Mouse (Mus musculus): ENCODE measurements around the gene Dyrk1a. TPM values are rescaled to one million over a fixed set of nuclear protein-coding genes. Genes with fewer than 3 reads are reported as not detected.
A peak's percentile ranks its signal among the peaks of the same experiment; 100 is the strongest.

Dyrk1a gene
- polyA plus RNA-seq, 1 experiment from 2014 or later: 9.5 TPM

DNA sequence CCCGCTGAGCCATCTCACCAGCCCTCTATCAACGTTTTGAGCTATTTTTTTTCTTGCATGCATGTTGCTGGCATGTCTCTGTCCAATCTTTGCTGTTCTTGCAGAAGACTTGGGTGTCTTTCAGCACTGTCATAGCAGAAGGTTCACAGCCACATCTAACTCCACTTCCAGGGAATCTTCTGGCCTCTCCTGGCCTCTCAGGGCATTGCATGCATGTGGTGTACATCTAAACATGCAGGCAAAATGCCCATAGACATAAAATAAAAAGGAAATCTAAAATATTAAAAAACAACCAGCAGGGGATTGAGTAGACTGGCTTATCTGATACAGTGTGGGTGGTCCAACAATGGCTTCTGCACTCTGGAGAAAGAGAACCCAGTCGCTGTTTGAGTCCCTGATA is 165.7 kb downstream of the Dyrk1a start:
- no peak overlapping the region for H3K4me3 ChIP-seq
- no peaks in the 10 kb centered on the region for H3K36me3 ChIP-seq
- no peak for ATAC-seq (ENCODE audit: low read depth)
- H3K4me2 ChIP-seq: no peak overlapping the region
- H3K9me3 ChIP-seq: no peaks in the 10 kb centered on the region
- no peak overlapping the region for H3K27ac ChIP-seq (replicated peaks)
- peaks cover 8% of the 10 kb centered on the region for H3K4me1 ChIP-seq (replicated peaks)
- no peaks in the 10 kb centered on the region for H3K27me3 ChIP-seq
- H3K9ac ChIP-seq: no peak overlapping the region
- WGBS: 68% methylated on average over 3 of the region's 3 CpGs

- Histone ChIP-seq H3K27ac (replicated peaks) (no peak overlapping the region), H3K4me1 (replicated peaks) (peaks cover 8% of the 10 kb centered on the region), H3K9ac (no peak overlapping the region), H3K4me2 (no peak overlapping the region), H3K4me3 (no peak overlapping the region), H3K36me3 (no peaks in the 10 kb centered on the region), H3K27me3 (no peaks in the 10 kb centered on the region), H3K9me3 (no peaks in the 10 kb centered on the region)
- WGBS: 88% methylated on average over 8 of the region's 8 CpGs
- no peak for ATAC-seq (ENCODE audit: low read depth)
Observed at GRCm38 (mm10) chr16:94736462-94737358, 166.9 kb downstream of the Dyrk1a start.

DNA sequence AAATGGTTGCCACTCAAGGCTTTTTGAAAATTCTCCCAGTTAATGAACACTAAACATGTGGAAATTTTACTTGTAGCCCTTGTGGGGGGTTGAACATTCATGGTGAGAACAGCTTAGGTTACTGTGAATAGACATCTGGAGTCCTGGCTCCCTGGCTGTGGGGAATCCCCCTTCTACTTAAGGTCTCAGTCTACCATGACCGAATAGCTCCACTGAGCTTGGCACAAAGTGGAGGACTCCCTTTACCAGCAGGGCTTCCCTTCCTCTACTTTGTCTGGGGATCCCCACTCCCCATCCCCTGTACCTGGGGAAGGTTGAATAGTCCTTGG is 167.5 kb downstream of the Dyrk1a start:
- H3K9me3 ChIP-seq: no peaks in the 10 kb centered on the region
- H3K4me1 ChIP-seq (replicated peaks): peaks cover 8% of the 10 kb centered on the region
- no peak for ATAC-seq (ENCODE audit: low read depth)
- no peak overlapping the region for H3K4me2 ChIP-seq
- H3K9ac ChIP-seq: no peak overlapping the region
- no peak overlapping the region for H3K4me3 ChIP-seq
- H3K27ac ChIP-seq (replicated peaks): no peak overlapping the region
- no peaks in the 10 kb centered on the region for H3K27me3 ChIP-seq
- WGBS: 88% methylated on average over 1 of the region's 1 CpGs
- no peaks in the 10 kb centered on the region for H3K36me3 ChIP-seq

DNA sequence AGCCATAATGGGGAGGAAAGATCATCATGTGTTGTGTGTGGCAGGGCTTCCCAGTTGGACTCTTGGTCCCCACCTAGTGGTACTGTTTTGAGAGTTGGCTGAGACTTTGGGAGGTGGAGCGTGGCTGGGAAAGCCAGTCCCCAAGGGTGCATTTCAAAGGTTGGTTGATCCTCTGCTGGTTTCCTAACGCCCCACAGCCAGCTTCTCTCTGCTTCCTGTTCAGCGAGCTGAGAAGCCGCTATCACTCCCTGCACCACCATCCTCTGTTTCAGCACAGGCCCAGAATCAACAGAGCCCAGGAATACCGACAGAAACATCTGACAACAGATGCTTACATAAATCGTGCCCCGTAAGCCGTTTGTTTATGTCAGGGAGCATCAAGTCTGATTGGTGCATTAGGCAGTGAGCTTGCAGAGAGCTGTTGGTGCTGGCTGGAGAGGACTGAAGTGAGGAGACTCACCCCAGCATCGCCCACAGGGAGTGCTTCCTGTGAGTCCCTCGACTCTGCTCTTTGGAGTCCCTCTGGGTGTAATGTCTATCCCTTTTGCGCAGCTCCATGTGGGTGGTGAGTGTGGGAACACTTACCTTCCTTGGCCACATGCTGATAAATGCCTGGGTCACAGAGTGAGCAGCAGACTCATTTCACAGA is 174.2 kb downstream of the Dyrk1a start:
- 6% methylated on average over 11 of the region's 11 CpGs for WGBS
- Histone ChIP-seq H3K27ac (replicated peaks) (no peak overlapping the region), H3K4me2 (peak overlapping the region; percentile 32), H3K4me3 (0 out of 2 replicates have a peak overlapping the region, but pooled peaks have one; percentile 13), H3K9ac (no peak overlapping the region), H3K27me3 (no peaks in the 10 kb centered on the region), H3K9me3 (no peaks in the 10 kb centered on the region), H3K36me3 (no peaks in the 10 kb centered on the region), H3K4me1 (replicated peaks) (peaks cover 12% of the 10 kb centered on the region; the same call in 1 of the 2 replicates)
- ATAC-seq (ENCODE audit: low read depth): peak; percentile 47; the same call in 1 of the 2 replicates

GRCm38 (mm10) chr16:94745016-94745415 is 175.2 kb downstream of the Dyrk1a start:
- 70% methylated on average over 9 of the region's 9 CpGs for WGBS
- H3K4me2 ChIP-seq: no peak overlapping the region
- H3K4me1 ChIP-seq (replicated peaks): peaks cover 12% of the 10 kb centered on the region; the same call in 1 of the 2 replicates
- no peaks in the 10 kb centered on the region for H3K27me3 ChIP-seq
- no peak overlapping the region for H3K4me3 ChIP-seq
- H3K27ac ChIP-seq (replicated peaks): no peak overlapping the region
- ATAC-seq (ENCODE audit: low read depth): no peak
- no peaks in the 10 kb centered on the region for H3K9me3 ChIP-seq
- no peaks in the 10 kb centered on the region for H3K36me3 ChIP-seq
- no peak overlapping the region for H3K9ac ChIP-seq

Other genes starting within 250 kb of the Dyrk1a start
- gene Ripply3, start 241.6 kb upstream of the Dyrk1a start, polyA plus RNA-seq (2015; fragmentation: Nextera tagmentation; extraction: Ambion mirVana): 2.3 and 2.6 TPM in 2 replicates
- 749 and 805 TPM in 2 replicates for gene Ttc3, start 199.4 kb upstream of the Dyrk1a start, polyA plus RNA-seq (2015; fragmentation: Nextera tagmentation; extraction: Ambion mirVana)
- gene Pigp, start 198.2 kb upstream of the Dyrk1a start, polyA plus RNA-seq (2015; fragmentation: Nextera tagmentation; extraction: Ambion mirVana): 144 TPM in 2 replicates
- 74.6 and 82.4 TPM in 2 replicates for gene Vps26c, start 43.2 kb upstream of the Dyrk1a start, polyA plus RNA-seq (2015; fragmentation: Nextera tagmentation; extraction: Ambion mirVana)

Measured in neural tube, embryonic 13.5 days (tissue).